Mouse (Mus musculus) right cerebral cortex, postnatal 36 days (tissue): Measurements from ENCODE around the gene Thegl.
A peak's percentile ranks its signal among the peaks of the same experiment; 100 is the strongest.
"Not testable (repeated sequence)": the region's sequence is repeated elsewhere in the genome, so short reads cannot be mapped to it uniquely, and the experiment has no call there.

Source experiments
- DNase-seq, 2 experiments: peaks; one replicate each; pipeline ENCODE4 v3.0.0; 2022; ENCODE audit warnings: low spot score in 2 of 2, mixed read lengths in 1 of 2

Gene Thegl

GRCm38 (mm10) chr5:77094510-77095491 lies 79.0 kb downstream of the Thegl start:
- DNase-seq, result peak in 1 of 2 experiments; percentile 20

- not testable (repeated sequence) for DNase-seq
These were observed 80.4 kb downstream of the Thegl start for GRCm38 (mm10) chr5:77096194-77096593.

- no peak for DNase-seq
These were observed 81.9 kb downstream of the Thegl start for GRCm38 (mm10) chr5:77097686-77098085.

- no peak for DNase-seq
These were observed 83.1 kb downstream of the Thegl start for GRCm38 (mm10) chr5:77098874-77099273.

GRCm38 (mm10) chr5:77099317-77099996 lies 83.6 kb downstream of the Thegl start:
- no peak for DNase-seq

GRCm38 (mm10) chr5:77099997-77100380 lies 84.2 kb downstream of the Thegl start:
- DNase-seq, result no peak

- no peak for DNase-seq
These were observed 84.9 kb downstream of the Thegl start for GRCm38 (mm10) chr5:77100691-77101090.

GRCm38 (mm10) chr5:77102522-77103365 lies 86.9 kb downstream of the Thegl start:
- DNase-seq, result no peak

GRCm38 (mm10) chr5:77107146-77107822 lies 91.5 kb downstream of the Thegl start:
- no peak for DNase-seq

- no peak for DNase-seq
These were observed 93.0 kb downstream of the Thegl start for GRCm38 (mm10) chr5:77108806-77109205.

- DNase-seq, result no peak
These were observed 94.0 kb downstream of the Thegl start for GRCm38 (mm10) chr5:77109814-77110213.
